Mouse (Mus musculus): ENCODE measurements around the gene Zfp784. TPM values are rescaled to one million over a fixed set of nuclear protein-coding genes. Genes with fewer than 3 reads are reported as not detected.

Gene Zfp784
- polyA plus RNA-seq, 1 experiment, result 8.4 TPM

GRCm38 (mm10) chr7:4993999-4994788 lies 44.1 kb downstream of the Zfp784 start:
- no peak for DNase-seq (ENCODE audit: extremely low spot score in 1 of 2, low spot score in 1 of 2)

- no peak for DNase-seq (ENCODE audit: extremely low spot score in 1 of 2, low spot score in 1 of 2)
These were observed 44.8 kb downstream of the Zfp784 start for GRCm38 (mm10) chr7:4993347-4993998.

- no peak for DNase-seq (ENCODE audit: extremely low spot score in 1 of 2, low spot score in 1 of 2)
These were observed 50.0 kb downstream of the Zfp784 start for GRCm38 (mm10) chr7:4988250-4988649.

Other genes starting within 250 kb of the Zfp784 start
- 4.3 and 5.1 TPM in 2 replicates for gene Tmem238, start 248.8 kb downstream of the Zfp784 start, polyA plus RNA-seq (2012; rRNA removed)
- 306 and 348 TPM in 2 replicates for gene Rpl28, start 245.6 kb downstream of the Zfp784 start, polyA plus RNA-seq (2012; rRNA removed)
- 146 and 177 TPM in 2 replicates for gene Ube2s, start 225.9 kb downstream of the Zfp784 start, polyA plus RNA-seq (2012; rRNA removed)
- gene Shisa7, start 193.8 kb downstream of the Zfp784 start, polyA plus RNA-seq (2012; rRNA removed), result 149 and 155 TPM in 2 replicates
- gene Isoc2b, start 168.2 kb downstream of the Zfp784 start, polyA plus RNA-seq (2012; rRNA removed), result 10.6 and 13.8 TPM in 2 replicates
- gene Isoc2a, start 161.3 kb downstream of the Zfp784 start, polyA plus RNA-seq (2012; rRNA removed), result 10.7 and 12.0 TPM in 2 replicates
- gene Gm36210, start 131.9 kb downstream of the Zfp784 start, polyA plus RNA-seq (2012; rRNA removed), result 0.44 and 0.53 TPM in 2 replicates
- 9.6 and 10.8 TPM in 2 replicates for gene Zfp628, start 123.2 kb downstream of the Zfp784 start, polyA plus RNA-seq (2012; rRNA removed)
- 99.2 and 108 TPM in 2 replicates for gene Nat14, start 116.4 kb downstream of the Zfp784 start, polyA plus RNA-seq (2012; rRNA removed)
- gene Ssc5d, start 112.7 kb downstream of the Zfp784 start, polyA plus RNA-seq (2012; rRNA removed), result 11.1 and 12.5 TPM in 2 replicates
- 0.22 and 0.27 TPM in 2 replicates for gene Sbk2, start 74.0 kb downstream of the Zfp784 start, polyA plus RNA-seq (2012; rRNA removed)
- 2.2 and 2.5 TPM in 2 replicates for gene Sbk3, start 67.3 kb downstream of the Zfp784 start, polyA plus RNA-seq (2012; rRNA removed)
- 49.7 and 60.9 TPM in 2 replicates for gene Zfp579, start 42.3 kb downstream of the Zfp784 start, polyA plus RNA-seq (2012; rRNA removed)
- 11.7 and 13.5 TPM in 2 replicates for gene Zfp524, start 24.0 kb downstream of the Zfp784 start, polyA plus RNA-seq (2012; rRNA removed)
- 22.7 TPM in 2 replicates for gene Fiz1, start 23.7 kb downstream of the Zfp784 start, polyA plus RNA-seq (2012; rRNA removed)
- gene Gm44973, start 22.9 kb downstream of the Zfp784 start, polyA plus RNA-seq (2012; rRNA removed), result not detected in 2 replicates
- gene Zfp865, start 18.1 kb downstream of the Zfp784 start, polyA plus RNA-seq (2012; rRNA removed), result 33.1 and 35.5 TPM in 2 replicates
- 80.6 and 81.7 TPM in 2 replicates for gene Ccdc106, start 17.9 kb downstream of the Zfp784 start, polyA plus RNA-seq (2012; rRNA removed)
- not detected in 2 replicates for gene 4632433K11Rik, start 4.3 kb downstream of the Zfp784 start, polyA plus RNA-seq (2012; rRNA removed)
- gene Zfp580, start 13.1 kb upstream of the Zfp784 start, polyA plus RNA-seq (2012; rRNA removed), result 49.7 and 56.0 TPM in 2 replicates
- gene U2af2, start 23.7 kb upstream of the Zfp784 start, polyA plus RNA-seq (2012; rRNA removed), result 225 and 229 TPM in 2 replicates
- gene Epn1, start 41.8 kb upstream of the Zfp784 start, polyA plus RNA-seq (2012; rRNA removed), result 387 and 425 TPM in 2 replicates
- gene Rfpl4, start 78.5 kb upstream of the Zfp784 start, polyA plus RNA-seq (2012; rRNA removed), result not detected in 2 replicates
- gene Rasl2-9, start 87.5 kb upstream of the Zfp784 start, polyA plus RNA-seq (2012; rRNA removed), result 0.40 and 0.61 TPM in 2 replicates
- gene Vmn1r55, start 111.2 kb upstream of the Zfp784 start, polyA plus RNA-seq (2012; rRNA removed), result not detected in 2 replicates
- gene Vmn1r56, start 158.3 kb upstream of the Zfp784 start, polyA plus RNA-seq (2012; rRNA removed), result not detected in 2 replicates
- not detected in 2 replicates for gene Vmn1r57, start 180.0 kb upstream of the Zfp784 start, polyA plus RNA-seq (2012; rRNA removed)

All from frontal cortex, adult 2 months (tissue).